Mouse (Mus musculus): ENCODE results near the gene Gm20388.

DNA sequence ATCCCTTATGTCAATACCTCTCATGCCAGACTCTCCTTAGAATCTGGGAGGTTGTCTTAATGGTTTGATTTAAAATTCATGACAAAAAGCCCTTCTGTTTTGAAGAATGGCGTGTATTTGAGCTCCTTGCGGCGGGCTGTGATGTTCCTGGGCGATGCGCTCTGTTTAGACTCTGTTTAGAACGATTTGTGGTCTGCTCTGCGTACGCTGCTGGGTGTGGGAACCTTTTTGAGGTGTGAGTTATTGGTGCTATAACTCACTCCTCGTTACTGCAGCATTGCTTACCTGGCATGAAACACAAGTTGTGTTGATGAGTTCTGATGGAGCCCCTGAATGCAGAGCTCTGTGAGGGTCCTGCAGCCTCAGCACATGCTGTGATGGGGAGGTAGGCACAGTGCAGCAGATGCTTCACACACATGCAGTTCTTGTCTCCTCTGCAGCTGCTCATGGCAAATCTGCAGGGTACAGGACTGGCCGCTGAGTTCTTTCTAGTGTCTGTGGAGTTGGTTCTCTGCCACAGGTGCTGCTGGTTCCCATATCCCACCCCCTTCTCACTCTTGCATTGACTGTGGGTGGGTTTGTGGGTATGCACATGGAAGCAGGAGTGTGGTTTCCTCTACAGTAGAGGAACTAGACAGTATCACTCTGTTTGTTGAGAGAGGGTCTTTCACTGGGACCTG is 4363.9 kb downstream of the Gm20388 start:
- TF ChIP-seq CTCF (IDR thresholded peaks at IDR 0.05; ENCODE audit: extremely low read depth, insufficient read depth, low read length) (no peak), POLR2A (IDR thresholded peaks at IDR 0.05; ENCODE audit: extremely low read depth, insufficient read depth, low read length) (no peak)

Data from cortical plate, adult 2 months (tissue).